Mouse (Mus musculus): Measurements from ENCODE around the gene Rpl27. TPM values are rescaled to one million over a fixed set of nuclear protein-coding genes. Genes with fewer than 3 reads are reported as not detected.

Gene Rpl27
- total and polyA plus RNA-seq, 3 experiments, result 909 to 5,728 (median 3,039) TPM

- no peak for TF ChIP-seq JUN (IDR thresholded peaks at IDR 0.05; ENCODE audit: insufficient read depth, low read depth, low read length)
- no peak for TF ChIP-seq POLR2A (IDR thresholded peaks at IDR 0.05; ENCODE audit: low read depth, low read length)
- TF ChIP-seq IRF4 (IDR thresholded peaks at IDR 0.05; ENCODE audit: low read depth, low read length), result no peak
- peak; percentile 34; the same call in 1 of the 2 replicates for TF ChIP-seq HCFC1 (IDR thresholded peaks at IDR 0.05; ENCODE audit: low read depth, low read length)
- no peak for TF ChIP-seq ZMIZ1 (IDR thresholded peaks at IDR 0.05; ENCODE audit: low read depth, low read length)
- TF ChIP-seq UBTF (IDR thresholded peaks at IDR 0.05; ENCODE audit: low read depth, low read length), result no peak
- no peak for TF ChIP-seq POLR2AphosphoS2 (IDR thresholded peaks at IDR 0.05; ENCODE audit: low read depth, low read length)
- TF ChIP-seq NELFE (IDR thresholded peaks at IDR 0.05; ENCODE audit: low read depth, low read length), result no peak
- TF ChIP-seq CHD1 (IDR thresholded peaks at IDR 0.05; ENCODE audit: low read depth, low read length), result no peak
- TF ChIP-seq KAT2A (IDR thresholded peaks at IDR 0.05; ENCODE audit: insufficient replicate concordance, low read length), result no peak
- TF ChIP-seq TBP (conservative IDR thresholded peaks at IDR 0.05; ENCODE audit: low read depth, low read length), result no peak
- peak; percentile 59 for TF ChIP-seq SMC3 (IDR thresholded peaks at IDR 0.05; ENCODE audit: low read depth, low read length)
- TF ChIP-seq MAZ (IDR thresholded peaks at IDR 0.05; ENCODE audit: low read depth, low read length), result peak; percentile 55; the same call in 1 of the 2 replicates
- no peak for TF ChIP-seq ZNF384 (IDR thresholded peaks at IDR 0.05; ENCODE audit: low read depth, low read length)
- no peak for TF ChIP-seq MXI1 (IDR thresholded peaks at IDR 0.05; ENCODE audit: low read depth, low read length)
- TF ChIP-seq JUND (conservative IDR thresholded peaks at IDR 0.05; ENCODE audit: low read depth, low read length), result no peak
- no peak for TF ChIP-seq ZC3H11A (IDR thresholded peaks at IDR 0.05; ENCODE audit: low read depth, low read length)
- peak; percentile 19; the same call in 1 of the 2 replicates for TF ChIP-seq SIN3A (IDR thresholded peaks at IDR 0.05; ENCODE audit: low read length)
- TF ChIP-seq NRF1 (IDR thresholded peaks at IDR 0.05; ENCODE audit: low read depth, low read length), result no peak
- peak; percentile 27 for TF ChIP-seq RAD21 (IDR thresholded peaks at IDR 0.05; ENCODE audit: low read depth, low read length)
- TF ChIP-seq MYC (IDR thresholded peaks at IDR 0.05; ENCODE audit: low read depth, low read length), result 0 out of 2 replicates have a peak, but pooled peaks have one; percentile 31
- TF ChIP-seq USF1 (IDR thresholded peaks at IDR 0.05; ENCODE audit: low read depth, low read length), result no peak
- peak in 1 of 2 experiments; percentile 80; a peak in 2 of 4 replicates for TF ChIP-seq CTCF (conservative IDR thresholded peaks at IDR 0.05 in 1 of 2, IDR thresholded peaks at IDR 0.05 in 1 of 2; ENCODE audit: low read depth in 2 of 2, low read length in 2 of 2)
- no peak for TF ChIP-seq EP300 (IDR thresholded peaks at IDR 0.05; ENCODE audit: low read length)
- no peak for TF ChIP-seq BHLHE40 (IDR thresholded peaks at IDR 0.05; ENCODE audit: low read depth, low read length)
- TF ChIP-seq E2F4 (IDR thresholded peaks at IDR 0.05; ENCODE audit: insufficient replicate concordance, low read depth, low read length), result no peak
- no peak for TF ChIP-seq MAFK (IDR thresholded peaks at IDR 0.05; ENCODE audit: insufficient replicate concordance, low read length)
- no peak; the same call in 1 of the 2 replicates for TF ChIP-seq ETS1 (conservative IDR thresholded peaks at IDR 0.05; ENCODE audit: low read depth, low read length)
- no peak for TF ChIP-seq GABPA (IDR thresholded peaks at IDR 0.05; ENCODE audit: insufficient replicate concordance, low read depth, low read length)
- TF ChIP-seq MEF2A (IDR thresholded peaks at IDR 0.05; ENCODE audit: borderline replicate concordance, low read depth, low read length), result 0 out of 2 replicates have a peak, but pooled peaks have one; percentile 35
- TF ChIP-seq ZKSCAN1 (IDR thresholded peaks at IDR 0.05; ENCODE audit: borderline replicate concordance, low read depth, low read length), result no peak
- TF ChIP-seq CHD2 (IDR thresholded peaks at IDR 0.05; ENCODE audit: low read length), result 0 out of 2 replicates have a peak, but pooled peaks have one; percentile 21
- TF ChIP-seq RCOR1 (conservative IDR thresholded peaks at IDR 0.05; ENCODE audit: low read depth, low read length), result no peak
- TF ChIP-seq PAX5 (IDR thresholded peaks at IDR 0.05; ENCODE audit: low read length), result no peak
- no peak for TF ChIP-seq TCF12 (IDR thresholded peaks at IDR 0.05; ENCODE audit: low read depth, low read length)
- TF ChIP-seq MAX (IDR thresholded peaks at IDR 0.05; ENCODE audit: low read length), result no peak
- TF ChIP-seq USF2 (conservative IDR thresholded peaks at IDR 0.05; ENCODE audit: low read depth, low read length), result no peak
- TF ChIP-seq ELF1 (IDR thresholded peaks at IDR 0.05; ENCODE audit: low read depth, low read length), result peak; percentile 42; the same call in 1 of the 2 replicates
- dilution Hi-C loops (cut with MboI; ENCODE audit: extremely low pct_ligation_motif_present, extremely low pct_unique_long_range_greater_than_20kb, low sequenced_read_pairs) (no loop called here), in situ Hi-C loops (cut with MboI; ENCODE audit: low pct_ligation_motif_present, low pct_unique_long_range_greater_than_20kb, low sequenced_read_pairs) (no loop called here)
- Histone ChIP-seq H3K79me2 (replicated peaks; ENCODE audit: control insufficient read depth, extremely low read depth, insufficient read depth, poor library complexity, severe bottlenecking) (peaks cover 12% of the 10 kb centered on the region), H3K36me3 (replicated peaks in 1 of 2; ENCODE audit: control insufficient read depth in 1 of 2, insufficient read depth in 1 of 2, low read length in 1 of 2) (peaks cover 0 to 4% of the 10 kb centered on the region in 2 experiments), H3K4me1 (ENCODE audit: control insufficient read depth in 1 of 2, insufficient read depth in 2 of 2) (peaks cover 7 to 39% of the 10 kb centered on the region in 2 experiments), H3K27me3 (replicated peaks) (no peaks in the 10 kb centered on the region), H3K4me2 (ENCODE audit: insufficient read depth, low read depth, poor library complexity, severe bottlenecking) (no peak overlapping the region), H3K9me3 (replicated peaks; ENCODE audit: low read length) (no peaks in the 10 kb centered on the region), H3K9ac (ENCODE audit: insufficient read depth, low read depth) (no peak overlapping the region), H3K27ac (ENCODE audit: insufficient read depth, low read depth) (no peak overlapping the region), H3K4me3 (replicated peaks in 1 of 3; ENCODE audit: low read depth in 2 of 3, low read length in 2 of 3, poor library complexity in 1 of 3) (no peak overlapping the region)
- DNase-seq (ENCODE audit: extremely low read depth), result peak; percentile 59
These were observed 22.5 kb upstream of the Rpl27 start for GRCm38 (mm10) chr11:101419610-101420009.
